Mouse (Mus musculus) brain, embryonic 14.5 days (tissue): Measurements from ENCODE around the gene Ino80d. TPM values are rescaled to one million over a fixed set of nuclear protein-coding genes. Genes with fewer than 3 reads are reported as not detected.
"Not testable (repeated sequence)": the region's sequence is repeated elsewhere in the genome, so short reads cannot be mapped to it uniquely, and the experiment has no call there.

Source experiments
- DNase-seq: peaks from one replicate; pipeline ENCODE4 v3.0.0-alpha.2; 2011; ENCODE audit warnings: low read depth
- CTCF ChIP-seq: fragments of 200-500 bp; IDR thresholded peaks from 2 replicates; pipeline ENCODE4 v1.5.1; 2012; ENCODE audit warnings: inconsistent platforms, mild to moderate bottlenecking, moderate library complexity, borderline replicate concordance; ENCODE audit not compliant: insufficient read depth, insufficient read length; ENCODE audit errors: extremely low read depth
- POLR2A ChIP-seq: fragments of 200-500 bp; IDR thresholded peaks from 2 replicates; pipeline ENCODE4 v1.6.1; 2012; ENCODE audit warnings: mild to moderate bottlenecking, inconsistent platforms, borderline replicate concordance; ENCODE audit not compliant: poor library complexity, insufficient read depth, insufficient read length, severe bottlenecking; ENCODE audit errors: extremely low read depth
- polyA plus RNA-seq: library from polyadenylated mRNA; depleted of rRNA; stranded (reverse); fragments of >200 nt; gene quantifications from 2 replicates; pipeline ENCODE4 v1.2.3, GENCODE M21; 2012; rRNA removed

The Ino80d gene
- 10.2 and 12.9 TPM in 2 replicates for polyA plus RNA-seq

GRCm38 (mm10) chr1:63114136-63114781 lies at the start of gene Ino80d:
TSS of gene Ino80d (minus strand) at chr1:63114667.
- TF ChIP-seq CTCF = peak; percentile 67
- peak; percentile 42; the same call in 1 of the 2 replicates for TF ChIP-seq POLR2A
- DNase-seq = peak; percentile 95

DNA sequence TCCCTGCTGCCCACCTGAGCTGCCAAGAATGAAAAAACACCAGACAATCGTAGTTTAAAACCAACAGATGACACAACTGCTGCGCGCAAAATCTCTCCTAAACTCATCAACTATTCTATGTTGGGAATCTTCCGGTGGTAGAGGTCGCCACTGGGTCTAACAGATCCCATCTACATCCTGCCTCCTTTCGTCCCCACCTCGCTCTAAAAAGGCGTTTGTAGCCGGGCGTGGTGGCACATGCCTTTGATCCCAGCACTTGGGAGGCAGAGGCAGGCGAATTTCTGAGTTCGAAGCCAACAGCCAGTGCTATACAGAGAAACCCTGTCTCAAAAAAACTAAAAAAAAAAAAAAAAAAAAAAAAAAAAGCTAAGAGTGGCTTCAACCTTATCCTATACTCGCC lies 25.8 kb upstream of the Ino80d start:
- TF ChIP-seq POLR2A (no peak), CTCF (no peak)
- no peak for DNase-seq

DNA sequence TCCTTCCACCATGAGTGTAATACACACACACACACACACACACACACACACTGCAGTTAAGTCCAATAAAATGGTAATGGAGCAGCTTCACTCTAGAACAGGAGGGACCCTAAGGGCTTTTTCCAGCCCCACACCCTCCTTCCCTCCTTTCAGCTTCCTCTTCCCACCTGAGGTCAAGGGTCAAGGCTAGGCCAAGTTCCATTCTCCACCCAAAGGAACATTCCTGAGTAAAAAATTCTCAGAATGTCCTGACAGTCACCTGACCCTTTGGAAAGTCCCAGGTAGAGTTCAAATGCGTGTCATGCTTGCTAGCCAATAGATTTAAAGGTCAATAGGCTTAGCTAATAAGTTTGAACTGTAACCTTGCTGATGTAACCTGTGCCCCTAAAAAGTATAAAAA lies 24.1 kb upstream of the Ino80d start:
- DNase-seq = not testable (repeated sequence)

GRCm38 (mm10) chr1:63137971-63138370 lies 23.5 kb upstream of the Ino80d start:
- DNase-seq = no peak
- no peak for TF ChIP-seq POLR2A
- TF ChIP-seq CTCF = no peak

DNA sequence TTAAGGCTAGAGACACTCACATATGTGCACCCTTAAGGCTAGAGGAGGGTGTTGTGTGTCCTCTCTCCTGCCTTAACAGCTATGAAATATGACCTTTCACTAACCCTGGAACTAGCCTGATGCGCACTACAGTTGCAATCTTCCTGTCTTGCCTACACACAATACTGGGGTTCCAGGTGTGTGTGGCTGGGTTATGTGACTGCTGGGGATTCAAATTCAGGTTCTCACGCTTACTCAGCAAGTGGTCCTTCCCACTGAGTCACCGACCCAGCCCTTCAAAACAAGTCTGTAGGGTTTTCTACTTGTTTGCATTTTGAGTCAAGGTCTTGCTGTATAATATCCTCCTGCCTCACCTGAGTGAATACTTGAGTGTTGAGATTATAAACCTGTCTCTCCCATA lies 20.1 kb upstream of the Ino80d start:
- TF ChIP-seq CTCF (no peak), POLR2A (no peak)

DNA sequence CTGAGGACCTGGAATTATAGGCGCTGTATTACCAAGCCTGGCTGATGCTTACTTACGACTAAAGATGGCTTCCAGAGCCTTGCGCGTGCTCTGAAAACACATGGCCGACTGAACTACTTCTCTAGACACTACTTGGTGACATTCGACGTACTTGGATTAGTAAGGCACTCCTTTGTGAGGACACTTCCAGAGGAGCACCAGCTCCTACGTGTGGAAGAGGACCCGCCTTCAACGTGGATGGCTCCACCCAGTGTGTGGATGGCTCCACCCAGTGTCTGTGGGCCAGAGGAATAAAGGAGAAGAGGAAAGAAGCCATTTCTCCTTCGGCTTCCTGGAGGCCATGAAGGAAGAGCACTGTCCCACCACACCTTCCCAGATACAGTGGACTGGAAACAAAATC lies 17.3 kb upstream of the Ino80d start:
- TF ChIP-seq POLR2A (no peak), CTCF (no peak)
- no peak for DNase-seq

More for the DNA sequence above, 20.1 kb upstream of the Ino80d start:
- DNase-seq = no peak

- no peak for DNase-seq
- no peak for TF ChIP-seq POLR2A
- TF ChIP-seq CTCF = no peak
These were observed 16.4 kb upstream of the Ino80d start for GRCm38 (mm10) chr1:63130883-63131282.

DNA sequence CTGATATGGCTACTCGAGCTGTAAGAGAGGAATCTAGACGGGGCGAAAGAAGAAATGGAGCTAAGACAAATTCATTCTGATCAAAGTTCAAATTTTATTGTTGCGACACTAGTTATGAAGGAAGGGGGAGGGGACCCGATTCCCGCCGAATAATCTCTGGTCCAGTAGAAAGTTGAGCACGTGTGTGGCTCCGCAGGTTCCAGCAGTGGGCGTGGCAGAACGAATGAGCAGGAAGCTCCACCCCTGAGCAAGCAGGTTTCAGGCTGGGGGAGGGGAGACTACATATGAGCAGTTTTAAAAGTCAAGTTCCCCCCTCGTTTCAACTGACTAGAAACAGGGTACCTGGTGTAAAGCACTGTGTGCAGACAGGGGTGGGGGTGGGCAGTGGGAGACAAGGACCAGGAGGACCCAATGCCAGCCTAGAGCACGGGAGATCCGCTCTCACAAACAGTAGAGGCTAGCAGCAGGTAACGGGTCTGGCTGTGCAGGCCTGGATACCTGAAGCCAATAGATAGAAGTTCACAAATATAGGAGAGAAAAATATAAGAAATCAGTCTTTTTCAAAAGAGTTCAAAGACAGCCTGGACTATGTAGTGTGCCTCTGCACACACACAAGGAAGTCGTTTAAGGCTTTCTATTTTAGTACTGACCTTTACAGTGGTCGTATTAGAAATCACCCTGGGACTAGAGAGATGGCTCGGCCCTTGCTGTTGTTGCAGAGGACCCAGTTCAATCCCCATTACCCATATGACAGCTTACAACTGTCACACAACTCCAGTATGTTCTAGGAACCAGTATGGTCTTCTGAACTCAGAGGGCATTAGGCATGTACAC lies 15.6 kb upstream of the Ino80d start:
- DNase-seq = peak; percentile 30
- no peak for TF ChIP-seq CTCF
- no peak for TF ChIP-seq POLR2A

DNA sequence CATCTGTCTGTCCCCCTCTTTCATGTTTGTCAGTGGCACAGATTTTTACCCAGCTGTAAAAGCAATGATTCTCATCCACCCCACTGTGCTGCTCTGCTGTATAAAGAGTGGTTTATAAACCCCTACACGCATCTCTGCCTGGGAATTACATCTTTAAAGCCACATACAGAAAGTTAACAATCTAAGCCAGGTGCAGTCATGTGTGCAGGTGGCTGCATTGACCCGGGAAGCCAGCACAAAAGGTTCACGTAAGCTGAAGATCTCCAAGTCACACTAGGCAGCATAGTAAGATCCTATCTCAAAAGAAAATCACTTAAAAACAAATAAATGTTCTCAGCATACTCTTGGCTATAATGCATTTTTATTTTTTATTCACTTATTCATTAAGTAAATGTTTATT lies 14.8 kb upstream of the Ino80d start:
- TF ChIP-seq POLR2A (no peak), CTCF (no peak)
- DNase-seq = no peak

DNA sequence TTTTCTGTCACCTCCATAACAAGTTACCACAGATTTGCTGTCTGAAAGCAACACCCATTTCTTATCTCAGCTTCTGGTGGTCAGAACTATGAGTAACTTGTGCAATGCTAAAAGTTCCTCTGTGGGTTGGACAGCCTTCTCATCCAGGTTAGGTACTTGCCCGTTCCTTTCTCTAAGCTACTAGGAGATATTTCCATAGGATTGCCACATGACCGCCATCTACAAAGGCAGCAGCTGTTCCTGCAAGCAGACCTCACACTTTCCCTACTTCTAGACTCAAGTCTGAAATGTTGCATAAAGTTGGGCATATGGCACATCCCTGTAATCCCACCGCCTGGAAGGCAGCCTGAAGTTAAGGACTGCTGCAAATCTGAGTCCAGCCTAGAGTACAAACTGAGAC lies 11.7 kb upstream of the Ino80d start:
- peak; percentile 4 for DNase-seq
- TF ChIP-seq POLR2A = no peak
- TF ChIP-seq CTCF = no peak

GRCm38 (mm10) chr1:63123823-63124450 lies 9.5 kb upstream of the Ino80d start:
- no peak for DNase-seq
- no peak for TF ChIP-seq POLR2A
- no peak for TF ChIP-seq CTCF
